ENCODE assay signal across 21 mouse cellular contexts in the genomic region with DNA sequence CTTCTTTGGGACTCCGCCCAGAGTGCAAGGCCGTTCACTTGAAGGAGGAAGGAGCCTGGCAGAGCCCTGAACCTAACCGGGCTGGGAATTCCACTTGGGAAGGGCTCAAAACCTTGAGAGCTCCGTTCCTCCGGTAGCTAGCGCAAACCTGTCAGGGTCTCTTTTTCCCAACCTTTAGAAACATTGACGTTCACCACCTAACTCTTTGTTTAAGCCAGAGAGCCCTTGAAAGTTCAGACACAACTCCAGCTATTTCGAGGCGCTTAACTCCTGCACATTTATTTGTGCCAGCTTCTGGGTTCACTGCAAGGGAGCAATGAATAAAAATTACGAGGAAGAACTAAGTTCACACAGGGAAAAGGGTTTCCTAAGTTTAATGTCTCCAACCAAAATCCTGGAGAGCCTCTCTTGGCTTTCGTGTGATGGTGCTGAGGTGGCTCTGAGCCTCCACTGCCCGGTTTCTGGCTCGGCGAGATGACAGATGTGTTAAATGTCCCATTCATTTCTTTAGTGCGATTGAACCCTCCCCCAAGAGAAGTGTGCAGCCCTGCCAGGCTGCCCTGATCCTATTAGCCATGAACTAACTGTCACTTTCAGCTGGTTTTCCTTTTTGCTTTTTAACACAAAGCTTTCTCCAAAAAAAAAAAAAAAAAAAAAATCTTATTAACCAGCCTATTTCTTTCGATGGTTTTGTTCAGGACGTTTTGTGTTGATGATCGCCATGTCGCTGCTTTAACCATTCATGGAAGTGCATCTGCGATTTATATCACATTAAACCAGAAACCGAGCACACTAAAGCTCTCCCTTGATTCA. TPM values are rescaled to one million over a fixed set of nuclear protein-coding genes. Genes with fewer than 3 reads are reported as not detected.
DNase-seq lines count a peak whose midpoint lies in the region; ATAC-seq and TF ChIP-seq lines count a peak whose summit lies in the region.
"Had no signal": no experiment of that assay in that cellular context is flagged by ENCODE, and none has a peak within 500 bp of the region (broad histone marks: within the 10 kb centered on the region; RNA-seq: fewer than 3 reads in every experiment).

No protein-coding gene starts in this region.

- no peak for TF ChIP-seq EP300 in lung, postnatal 0 days (IDR thresholded peaks at IDR 0.05)

- no peaks in the 10 kb centered on the region for H3K9me3 ChIP-seq in lung, postnatal 0 days (ENCODE audit: low read length)
- H3K9me3 ChIP-seq in limb, embryonic 13.5 days = no peaks in the 10 kb centered on the region
- H3K9me3 ChIP-seq: embryonic facial prominence, embryonic 13.5 days had no signal

- no peaks in the 10 kb centered on the region for H3K36me3 ChIP-seq in lung, postnatal 0 days (ENCODE audit: insufficient read depth, low read length)
- H3K36me3 ChIP-seq in limb, embryonic 13.5 days = no peaks in the 10 kb centered on the region
- H3K36me3 ChIP-seq: embryonic facial prominence, embryonic 13.5 days had no signal

- peaks cover 17% of the 10 kb centered on the region; the same call in 1 of the 2 replicates for H3K4me1 ChIP-seq in lung, postnatal 0 days (ENCODE audit: insufficient read depth, low read depth, low read length)
- peaks cover 10% of the 10 kb centered on the region for H3K4me1 ChIP-seq in lung, adult 2 months (ENCODE audit: control insufficient read depth, insufficient read depth, low read length)
- H3K4me1 ChIP-seq in limb, embryonic 13.5 days = peaks cover 45% of the 10 kb centered on the region

- H3K27ac ChIP-seq in lung, postnatal 0 days (ENCODE audit: low read length) = no peak overlapping the region
- no peak overlapping the region for H3K27ac ChIP-seq in limb, embryonic 13.5 days
- H3K27ac ChIP-seq: embryonic facial prominence, embryonic 13.5 days; gastrocnemius, adult 2 months; layer of hippocampus, adult 2 months had no signal

- H3K4me2 ChIP-seq in lung, postnatal 0 days (replicated peaks; ENCODE audit: low read depth, low read length) = no peak overlapping the region
- peak overlapping the region; percentile 54; the same call in 1 of the 2 replicates for H3K4me2 ChIP-seq in limb, embryonic 13.5 days (replicated peaks)

- TF ChIP-seq POLR2A in lung, adult 2 months (IDR thresholded peaks at IDR 0.05; ENCODE audit: borderline replicate concordance, extremely low read depth, low read depth, low read length) = no peak

- WGBS in lung, postnatal 0 days = 2% methylated on average over 21 of the region's 21 CpGs
- 5% methylated on average over 21 of the region's 21 CpGs for WGBS in lung, adult 2 months
- WGBS in limb, embryonic 13.5 days = under 1% methylated on average over 21 of the region's 21 CpGs

- H3K4me3 ChIP-seq in lung, postnatal 0 days (ENCODE audit: low read depth, low read length) = no peak overlapping the region
- H3K4me3 ChIP-seq in lung, adult 2 months (replicated peaks; ENCODE audit: extremely low read depth, low read depth, low read length) = no peak overlapping the region
- H3K4me3 ChIP-seq in limb, embryonic 13.5 days = 0 out of 2 replicates have a peak overlapping the region, but pooled peaks have one; percentile 30
- H3K4me3 ChIP-seq: gastrocnemius, adult 2 months; layer of hippocampus, adult 2 months had no signal

- peaks cover 53% of the 10 kb centered on the region for H3K27me3 ChIP-seq in lung, postnatal 0 days (replicated peaks; ENCODE audit: insufficient read depth, low read length)
- peaks cover 97% of the 10 kb centered on the region for H3K27me3 ChIP-seq in limb, embryonic 13.5 days

- no peak for TF ChIP-seq CTCF in lung, postnatal 0 days (IDR thresholded peaks at IDR 0.05)
- TF ChIP-seq CTCF in lung, adult 2 months (IDR thresholded peaks at IDR 0.05; ENCODE audit: insufficient read depth, low read length) = no peak

- no peak for ATAC-seq in lung, postnatal 0 days
- no peak for ATAC-seq in limb, embryonic 13.5 days (ENCODE audit: low FRiP score, low read depth)
- ATAC-seq: inflammation-experienced regulatory T-cells, adult 6 months had no signal

- no peak overlapping the region for H3K9ac ChIP-seq in lung, postnatal 0 days (replicated peaks; ENCODE audit: low read depth)
- H3K9ac ChIP-seq in limb, embryonic 13.5 days = no peak overlapping the region
- H3K9ac ChIP-seq: embryonic facial prominence, embryonic 13.5 days had no signal

- DNase-seq in cerebellum, postnatal 10 days = peak; percentile 15 to 31
- DNase-seq in cerebellum, postnatal 4 days (ENCODE audit: low spot score in 2 of 2) = no peak
- DNase-seq in lung, postnatal 0 days (ENCODE audit: low spot score) = peak; percentile 21
- no peak for DNase-seq in lung, adult 2 months
- DNase-seq in embryo, embryonic 9.5 days (ENCODE audit: extremely low spot score) = peak; percentile 51
- no peak for DNase-seq in thymus, postnatal 36 days
- DNase-seq in layer of hippocampus, postnatal 36 days = no peak
- DNase-seq: adrenal gland, postnatal 25 days; cerebellum, adult 9-10 months; gastrocnemius, adult 2 months; heart, adult 18-20 months; liver; lung, adult 18-20 months had no signal

RNA-seq across cellular contexts. Expression of a gene that starts 1.4 kb away (rescaled TPM):
- not detected in 2 replicates for polyA plus RNA-seq in lung, postnatal 0 days (2015; fragmentation: Nextera tagmentation; extraction: Ambion mirVana)
- polyA plus RNA-seq in lung, adult 2 months (2012; rRNA removed) = not detected in 2 replicates
- 1.9 and 2.4 TPM in 2 replicates for polyA plus RNA-seq in limb, embryonic 13.5 days (2015; fragmentation: Nextera tagmentation; extraction: Ambion mirVana)
- total RNA-seq in layer of hippocampus, postnatal 36 days (2021) = not detected
- total RNA-seq: adrenal gland, postnatal 25 days; gastrocnemius, adult 2 months; heart, adult 18-20 months; layer of hippocampus, adult 2 months; left cerebral cortex, adult 8-10 months; megakaryocyte progenitor cell, adult 5-6 weeks had no signal
- polyA plus RNA-seq: heart, embryonic 16.5 days; inflammation-experienced regulatory T-cells, adult 6 months; kidney, embryonic 16.5 days had no signal

Comparison
In these comparisons a context has a peak if more than half of its experiments do, and no peak if none do; other contexts are left out.
1. DNase-seq: peak in cerebellum, postnatal 10 days (2 of 2), lung, postnatal 0 days (single experiment) and embryo, embryonic 9.5 days (single experiment); none in cerebellum, postnatal 4 days (0 of 2), lung, adult 2 months (single experiment), thymus, postnatal 36 days (0 of 2) and layer of hippocampus, postnatal 36 days (0 of 2).